Mouse (Mus musculus) midbrain, embryonic 11.5 days (tissue): ENCODE data around the gene Flrt1. TPM values are rescaled to one million over a fixed set of nuclear protein-coding genes. Genes with fewer than 3 reads are reported as not detected.
A peak's percentile ranks its signal among the peaks of the same experiment; 100 is the strongest.

Experiments used
- ATAC-seq: fragments of 200-750 bp; cut with Nextera tagmentation; 2 replicates; pipeline ENCODE4 v1.8.0; 2017; ENCODE audit warnings: moderate TSS enrichment, moderate library complexity; ENCODE audit not compliant: low FRiP score
- DNase-seq: peaks from one replicate; pipeline ENCODE4 v3.0.0; 2015; ENCODE audit warnings: low spot score; ENCODE audit errors: missing footprints
- H3K27ac ChIP-seq: fragments of 300-500 bp; sonication (generic); 2 replicates; pipeline ENCODE4 v1.5.1; 2014; ENCODE audit warnings: low read depth, low read length
- H3K27me3 ChIP-seq: fragments of 300-500 bp; sonication (generic); 2 replicates; pipeline ENCODE4 v1.6.1; 2014; ENCODE audit warnings: mild to moderate bottlenecking, low read length, moderate library complexity, mixed read lengths; ENCODE audit not compliant: control insufficient read depth, insufficient read depth
- H3K36me3 ChIP-seq: fragments of 300-500 bp; sonication (generic); 2 replicates; pipeline ENCODE4 v1.6.1; 2014; ENCODE audit warnings: mild to moderate bottlenecking, low read length, moderate library complexity, mixed read lengths; ENCODE audit not compliant: control insufficient read depth, insufficient read depth
- H3K4me1 ChIP-seq: fragments of 300-500 bp; sonication (generic); 2 replicates; pipeline ENCODE4 v1.6.1; 2014; ENCODE audit warnings: low read length; ENCODE audit not compliant: control insufficient read depth, insufficient read depth
- H3K4me2 ChIP-seq: fragments of 300-500 bp; sonication (generic); 2 replicates; pipeline ENCODE4 v1.6.1; 2014; ENCODE audit warnings: mild to moderate bottlenecking, moderate library complexity
- H3K4me3 ChIP-seq: fragments of 300-500 bp; sonication (generic); 2 replicates; pipeline ENCODE4 v1.5.1; 2014; ENCODE audit warnings: low read depth, low read length
- H3K9ac ChIP-seq: fragments of 300-500 bp; sonication (generic); 2 replicates; pipeline ENCODE4 v1.6.1; 2014; ENCODE audit warnings: low read length
- H3K9me3 ChIP-seq: fragments of 300-500 bp; sonication (generic); 2 replicates; pipeline ENCODE4 v1.6.1; 2016; ENCODE audit warnings: low read length; ENCODE audit not compliant: control insufficient read depth
- WGBS: fragments of 180-500 bp; shearing (Covaris S2); extraction: QIAGEN DNeasy Blood & Tissue Kit; methylation state at CpG from one replicate; pipeline ENCODE4 v1.1.7; 2014; 5-methylcytosine and 5-hydroxymethylcytosine counted together
- polyA plus RNA-seq: library from polyadenylated mRNA; unstranded; fragments of >200 nt; fragmentation: Nextera tagmentation; extraction: Ambion mirVana; gene quantifications from 2 replicates; pipeline ENCODE4 v1.2.1, GENCODE M21; 2014

Flrt1 gene
- polyA plus RNA-seq = 7.5 and 8.2 TPM in 2 replicates

DNA sequence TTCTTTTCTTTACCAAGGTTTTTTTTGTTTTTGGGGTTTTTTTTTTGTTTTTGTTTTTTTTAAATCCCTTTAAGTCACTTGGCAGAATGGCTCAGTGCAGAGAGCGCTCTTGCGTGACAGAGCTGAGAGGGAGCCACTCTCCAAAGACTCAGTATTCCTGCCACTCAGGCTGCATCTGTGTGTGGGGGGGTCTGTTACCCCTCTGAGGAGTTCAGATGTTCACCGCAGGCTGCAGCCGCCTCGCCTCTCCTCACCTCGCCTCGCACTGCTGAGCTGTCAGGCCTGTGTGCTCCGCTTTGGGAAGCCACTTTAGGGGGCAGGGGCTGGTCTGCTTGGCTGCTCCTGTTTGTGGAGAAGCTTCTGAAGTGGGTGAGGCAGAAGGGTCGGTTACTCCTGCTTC lies at the start of gene Flrt1:
TSS of gene Flrt1 (minus strand) at position 186 of the 400 bp plus-strand sequence.
- H3K9ac ChIP-seq = no peak within 1 kb of the TSS
- H3K4me3 ChIP-seq = no peak within 1 kb of the TSS
- H3K36me3 ChIP-seq = no peaks in the 10 kb centered on the region
- H3K4me2 ChIP-seq = no peak within 1 kb of the TSS
- H3K9me3 ChIP-seq = no peaks in the 10 kb centered on the region
- WGBS = 8% methylated on average over 9 of the region's 9 CpGs
- peaks cover 4% of the 10 kb centered on the region; the same call in 1 of the 2 replicates for H3K27me3 ChIP-seq
- peaks cover 49% of the 10 kb centered on the region for H3K4me1 ChIP-seq
- H3K27ac ChIP-seq = peak within 1 kb of the TSS; percentile 61; the same call in 1 of the 2 replicates
- ATAC-seq (0 out of 2 replicates have a peak, but pooled peaks have one; percentile 34), DNase-seq (no peak)

DNA sequence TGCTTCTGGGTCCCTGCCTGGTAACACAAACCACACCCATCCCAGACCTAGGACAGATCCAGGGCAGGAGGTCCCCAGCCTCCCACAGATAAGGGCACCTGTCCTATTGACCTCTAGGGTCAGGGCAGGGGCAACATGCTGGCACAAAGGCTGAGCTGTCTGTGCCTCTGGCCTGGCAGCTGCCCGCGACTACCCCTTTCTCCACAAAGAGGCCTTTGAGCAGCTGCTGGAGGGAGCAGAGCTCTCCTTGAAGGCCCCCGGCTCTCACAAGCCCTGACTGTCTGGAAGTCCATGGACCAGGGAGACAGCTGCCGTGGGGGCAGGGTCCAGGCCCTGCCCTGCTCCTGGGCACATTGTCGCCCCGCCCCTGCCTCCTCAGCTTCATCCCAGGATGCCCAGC lies 49.7 kb upstream of the Flrt1 start:
- Histone ChIP-seq H3K4me3 (no peak overlapping the region), H3K36me3 (no peaks in the 10 kb centered on the region), H3K27ac (no peak overlapping the region), H3K9ac (peak overlapping the region; percentile 14; the same call in 1 of the 2 replicates), H3K27me3 (peaks cover 9% of the 10 kb centered on the region; the same call in 1 of the 2 replicates), H3K4me2 (no peak overlapping the region), H3K4me1 (peaks cover 46% of the 10 kb centered on the region), H3K9me3 (no peaks in the 10 kb centered on the region)
- WGBS = 87% methylated on average over 5 of the region's 6 CpGs
- ATAC-seq (peak; percentile 29; the same call in 1 of the 2 replicates), DNase-seq (no peak)

- Histone ChIP-seq H3K9me3 (no peaks in the 10 kb centered on the region), H3K9ac (0 out of 2 replicates have a peak overlapping the region, but pooled peaks have one; percentile 1), H3K27ac (no peak overlapping the region), H3K4me2 (no peak overlapping the region), H3K4me3 (no peak overlapping the region), H3K27me3 (no peaks in the 10 kb centered on the region), H3K4me1 (peaks cover 56% of the 10 kb centered on the region), H3K36me3 (no peaks in the 10 kb centered on the region)
- ATAC-seq = peak; percentile 33; the same call in 1 of the 2 replicates
- 40% methylated on average over 7 of the region's 7 CpGs for WGBS
- no peak for DNase-seq
Observed at GRCm38 (mm10) chr19:7153232-7153631, 47.7 kb upstream of the Flrt1 start.

DNA sequence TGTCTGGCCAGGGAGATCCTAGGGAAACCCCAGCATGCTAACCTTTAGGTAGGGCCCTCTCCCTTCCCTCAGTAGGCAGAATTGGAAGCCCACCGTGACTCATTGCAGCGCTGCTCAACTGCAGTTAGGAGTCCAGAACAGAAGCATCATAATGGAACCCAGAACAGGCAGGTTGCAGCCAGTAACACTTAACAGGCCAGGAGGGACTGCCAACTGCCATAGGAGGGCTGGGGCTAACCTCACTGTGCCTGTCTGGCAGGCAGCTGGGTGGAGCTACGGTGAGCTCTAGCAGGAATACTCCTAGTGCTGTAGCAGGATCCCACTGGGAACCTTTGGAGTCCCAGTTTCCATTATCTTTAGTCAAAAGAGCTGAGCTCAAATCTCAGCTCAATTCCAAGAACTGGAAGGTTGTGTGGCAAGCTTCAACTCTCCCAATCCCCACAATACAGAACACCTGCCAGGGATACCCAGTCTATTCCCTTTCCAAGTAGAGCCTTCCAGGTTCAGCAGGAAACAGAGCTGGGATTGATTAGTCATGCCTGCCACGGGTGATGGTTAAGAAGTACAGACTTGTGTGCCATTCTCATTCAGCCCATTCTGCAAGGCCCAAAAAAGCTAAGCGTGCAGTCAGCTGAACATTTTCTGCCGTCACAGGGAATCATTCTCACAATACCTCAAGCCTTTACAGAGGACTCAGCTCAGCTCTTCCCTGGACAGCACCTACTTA lies 46.6 kb upstream of the Flrt1 start:
- Histone ChIP-seq H3K4me2 (no peak overlapping the region), H3K9me3 (no peaks in the 10 kb centered on the region), H3K4me3 (no peak overlapping the region), H3K27me3 (no peaks in the 10 kb centered on the region), H3K9ac (no peak overlapping the region), H3K36me3 (no peaks in the 10 kb centered on the region), H3K27ac (no peak overlapping the region), H3K4me1 (peaks cover 49% of the 10 kb centered on the region)
- ATAC-seq = no peak
- 76% methylated on average over 6 of the region's 6 CpGs for WGBS
- DNase-seq = no peak

GRCm38 (mm10) chr19:7151300-7151926 lies 45.9 kb upstream of the Flrt1 start:
- WGBS = 85% methylated on average over 7 of the region's 7 CpGs
- Histone ChIP-seq H3K27ac (no peak overlapping the region), H3K27me3 (no peaks in the 10 kb centered on the region), H3K36me3 (no peaks in the 10 kb centered on the region), H3K4me1 (peaks cover 42% of the 10 kb centered on the region), H3K9ac (no peak overlapping the region), H3K4me2 (no peak overlapping the region), H3K4me3 (no peak overlapping the region), H3K9me3 (no peaks in the 10 kb centered on the region)
- ATAC-seq (no peak), DNase-seq (no peak)

DNA sequence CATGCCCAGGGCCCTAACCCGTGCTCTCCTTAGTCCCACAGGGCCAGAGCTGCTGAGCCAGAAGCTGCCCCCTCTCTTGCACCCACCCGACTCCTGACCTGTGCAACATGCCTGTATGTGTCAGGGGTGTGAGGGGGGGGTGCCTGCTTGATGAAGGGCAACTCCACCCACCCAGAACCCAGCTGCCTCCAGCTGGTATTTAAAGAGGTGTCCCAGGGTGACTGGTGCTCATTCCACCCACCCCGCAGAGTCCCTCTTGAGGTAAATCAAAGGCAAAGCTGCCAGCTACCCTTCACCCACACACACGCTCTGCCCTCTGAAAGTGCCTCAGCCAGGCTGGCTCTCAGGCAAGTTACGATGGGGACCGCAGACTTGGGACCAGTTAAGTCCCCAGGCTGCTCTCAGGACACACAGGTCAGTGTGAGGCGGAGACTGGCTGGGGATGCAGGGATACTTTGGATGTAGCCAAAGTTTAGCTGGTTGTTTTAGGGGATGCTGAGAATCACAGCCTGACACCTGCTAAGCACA lies 43.7 kb upstream of the Flrt1 start:
- Histone ChIP-seq H3K27ac (no peak overlapping the region), H3K4me3 (no peak overlapping the region), H3K36me3 (no peaks in the 10 kb centered on the region), H3K4me2 (no peak overlapping the region), H3K4me1 (peaks cover 36% of the 10 kb centered on the region), H3K27me3 (peaks cover 14% of the 10 kb centered on the region), H3K9ac (no peak overlapping the region), H3K9me3 (no peaks in the 10 kb centered on the region)
- no peak for DNase-seq
- WGBS = 71% methylated on average over 7 of the region's 7 CpGs
- ATAC-seq = 0 out of 2 replicates have a peak, but pooled peaks have one; percentile 15

DNA sequence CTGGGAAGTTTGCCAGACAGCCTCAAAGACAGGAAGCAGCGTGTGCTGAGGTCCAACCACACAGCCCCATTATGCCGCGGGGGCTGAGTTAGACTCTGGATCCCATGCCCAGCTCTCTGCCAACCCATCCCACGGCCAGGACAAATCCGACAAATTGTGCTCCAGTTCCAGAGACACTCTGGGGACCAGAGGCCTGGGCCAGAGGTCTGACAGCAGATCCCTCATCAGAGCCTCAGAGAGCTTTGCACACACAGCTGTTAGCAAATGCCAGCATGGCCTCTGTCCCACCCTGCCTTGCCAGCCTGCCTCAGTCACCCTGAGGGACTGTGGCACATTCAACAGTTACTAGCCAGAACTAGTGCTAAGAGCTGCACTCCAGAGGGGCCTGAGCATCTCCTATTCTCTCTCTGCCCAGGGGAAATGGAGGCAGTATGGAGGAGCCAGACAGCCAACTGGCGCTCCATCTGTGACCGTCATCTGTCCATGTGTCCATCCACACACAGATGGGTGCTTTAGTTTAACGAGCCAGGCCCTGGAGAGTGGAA lies 43.1 kb upstream of the Flrt1 start:
- no peak overlapping the region for H3K9ac ChIP-seq
- no peak overlapping the region for H3K27ac ChIP-seq
- H3K4me1 ChIP-seq = peaks cover 41% of the 10 kb centered on the region
- H3K9me3 ChIP-seq = no peaks in the 10 kb centered on the region
- no peak overlapping the region for H3K4me3 ChIP-seq
- peaks cover 14% of the 10 kb centered on the region for H3K27me3 ChIP-seq
- 68% methylated on average over 8 of the region's 8 CpGs for WGBS
- H3K4me2 ChIP-seq = no peak overlapping the region
- DNase-seq (no peak), ATAC-seq (0 out of 2 replicates have a peak, but pooled peaks have one; percentile 1)
- H3K36me3 ChIP-seq = no peaks in the 10 kb centered on the region

DNA sequence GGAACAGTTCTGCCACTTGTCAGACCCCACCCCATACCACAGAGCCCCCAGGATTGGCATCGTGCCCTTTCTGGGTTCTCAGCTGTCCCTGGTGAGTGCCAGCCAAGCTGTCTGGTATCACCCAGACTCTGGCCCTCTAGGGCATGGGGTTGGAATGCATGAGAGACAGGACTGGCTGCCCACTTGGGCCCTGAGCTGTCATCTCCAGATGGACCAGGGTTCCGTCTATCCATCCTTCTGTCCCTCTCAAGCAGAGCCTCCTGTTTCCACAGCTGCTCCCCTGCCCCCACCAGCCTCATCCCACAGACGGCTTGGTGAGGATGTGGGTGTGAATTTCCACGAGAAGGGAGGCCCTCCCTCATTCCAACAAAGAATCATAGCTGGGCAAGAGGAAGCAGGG lies 42.6 kb upstream of the Flrt1 start:
- Histone ChIP-seq H3K4me1 (peaks cover 40% of the 10 kb centered on the region), H3K27me3 (peaks cover 14% of the 10 kb centered on the region), H3K4me2 (no peak overlapping the region), H3K9ac (no peak overlapping the region), H3K27ac (no peak overlapping the region), H3K9me3 (no peaks in the 10 kb centered on the region), H3K4me3 (no peak overlapping the region), H3K36me3 (no peaks in the 10 kb centered on the region)
- ATAC-seq (no peak), DNase-seq (no peak)
- 60% methylated on average over 4 of the region's 4 CpGs for WGBS

DNA sequence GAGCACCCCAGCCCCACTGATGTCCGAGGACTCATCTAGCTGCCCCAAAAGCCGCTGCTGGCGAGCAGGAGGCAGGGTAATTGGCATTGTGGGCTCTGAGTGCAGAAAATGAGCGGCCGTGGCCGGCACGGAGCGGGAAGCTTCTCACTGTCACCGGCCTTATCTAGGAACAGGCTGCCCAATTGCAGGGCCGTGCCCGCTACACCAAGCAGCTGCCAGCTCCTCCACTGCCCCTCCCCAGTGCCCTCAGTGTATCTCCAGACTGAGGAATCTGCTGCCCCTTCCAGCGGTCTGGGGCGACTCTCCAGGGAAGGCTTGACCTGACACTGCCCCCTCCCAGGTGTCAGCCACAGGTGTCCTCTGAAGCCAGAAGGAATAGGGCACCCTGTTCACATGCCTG lies 40.8 kb upstream of the Flrt1 start:
- no peak for ATAC-seq
- no peaks in the 10 kb centered on the region for H3K9me3 ChIP-seq
- H3K4me2 ChIP-seq = no peak overlapping the region
- 85% methylated on average over 13 of the region's 13 CpGs for WGBS
- no peak overlapping the region for H3K27ac ChIP-seq
- no peak overlapping the region for H3K4me3 ChIP-seq
- peaks cover 39% of the 10 kb centered on the region for H3K4me1 ChIP-seq
- no peaks in the 10 kb centered on the region for H3K36me3 ChIP-seq
- peaks cover 14% of the 10 kb centered on the region for H3K27me3 ChIP-seq
- H3K9ac ChIP-seq = no peak overlapping the region
- no peak for DNase-seq
